8 mouse cellular contexts compared by ENCODE assay signal in the genomic region with DNA sequence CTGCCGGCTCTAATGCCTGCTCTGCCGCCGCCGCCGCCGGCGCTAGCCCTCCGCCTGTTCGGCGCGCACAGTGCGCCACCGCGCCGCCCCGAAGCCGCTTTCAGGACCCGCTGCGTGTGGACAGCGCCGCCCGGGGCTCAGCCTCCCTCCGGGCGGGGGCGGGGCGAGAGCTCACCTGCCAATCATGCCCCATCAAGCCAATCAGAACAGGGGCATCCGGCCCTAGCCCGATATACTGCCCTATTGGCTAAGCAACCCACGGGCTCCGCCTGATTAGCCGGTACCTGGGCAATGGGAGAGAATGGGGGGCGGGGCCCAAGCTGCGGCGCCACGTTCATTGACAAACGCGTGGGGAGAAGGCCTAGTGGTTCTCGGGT. TPM values are rescaled to one million over a fixed set of nuclear protein-coding genes. Genes with fewer than 3 reads are reported as not detected.
A peak's percentile ranks its signal among the peaks of the same experiment; 100 is the strongest.
DNase-seq lines count a peak whose midpoint lies in the region; ATAC-seq and TF ChIP-seq lines count a peak whose summit lies in the region.

No protein-coding gene starts in this region.

- H3ac ChIP-seq in myocyte (ENCODE audit: control insufficient read depth, insufficient read length), result no peak overlapping the region

- H3K4me1 ChIP-seq in forebrain, embryonic 10.5 days, result peaks cover 42% of the 10 kb centered on the region
- peaks cover 2 to 11% of the 10 kb centered on the region in 2 experiments; a peak in 3 of 4 replicates for H3K4me1 ChIP-seq in heart, embryonic 14.5 days (ENCODE audit: control insufficient read depth in 2 of 2, insufficient read depth in 2 of 2, low read length in 2 of 2)
- peaks cover 18% of the 10 kb centered on the region for H3K4me1 ChIP-seq in kidney, embryonic 16.5 days (ENCODE audit: insufficient read depth, low read length)
- H3K4me1 ChIP-seq in liver, embryonic 12.5 days, result peaks cover 16% of the 10 kb centered on the region

- under 1% methylated on average over 38 of the region's 38 CpGs for WGBS in forebrain, embryonic 10.5 days
- WGBS in heart, embryonic 14.5 days, result under 1% methylated on average over 32 of the region's 38 CpGs
- under 1% methylated on average over 37 of the region's 38 CpGs for WGBS in kidney, embryonic 16.5 days
- WGBS in liver, embryonic 12.5 days (ENCODE audit: insufficient replicate concordance), result under 1% methylated on average over 38 of the region's 38 CpGs

- no peaks in the 10 kb centered on the region for H3K79me2 ChIP-seq in myocyte (ENCODE audit: control insufficient read depth, insufficient read depth)

- H3K9ac ChIP-seq in heart, embryonic 14.5 days (ENCODE audit: low read length), result no peak overlapping the region
- H3K9ac ChIP-seq in kidney, embryonic 16.5 days (replicated peaks; ENCODE audit: low read length), result no peak overlapping the region
- no peak overlapping the region for H3K9ac ChIP-seq in liver, embryonic 12.5 days

- H3K4me2 ChIP-seq in heart, embryonic 14.5 days (ENCODE audit: low read length), result peak overlapping the region; percentile 77
- H3K4me2 ChIP-seq in kidney, embryonic 16.5 days (replicated peaks; ENCODE audit: low read depth, low read length), result peak overlapping the region; percentile 55
- peak overlapping the region; percentile 68 for H3K4me2 ChIP-seq in liver, embryonic 12.5 days
- no peak overlapping the region for H3K4me2 ChIP-seq in myocyte (ENCODE audit: low read depth)

- no peaks in the 10 kb centered on the region for H3K36me3 ChIP-seq in forebrain, embryonic 10.5 days (replicated peaks)
- no peaks in the 10 kb centered on the region for H3K36me3 ChIP-seq in heart, embryonic 14.5 days (ENCODE audit: control insufficient read depth, insufficient read depth, low read length)
- H3K36me3 ChIP-seq in kidney, embryonic 16.5 days (ENCODE audit: insufficient read depth, low read length), result no peaks in the 10 kb centered on the region
- no peaks in the 10 kb centered on the region for H3K36me3 ChIP-seq in liver, embryonic 12.5 days
- H3K36me3 ChIP-seq in myocyte (ENCODE audit: control insufficient read depth, insufficient read depth), result no peaks in the 10 kb centered on the region

- TF ChIP-seq POLR2A in brain, embryonic 14.5 days (IDR thresholded peaks at IDR 0.05; ENCODE audit: borderline replicate concordance, extremely low read depth, insufficient read depth, insufficient read length, poor library complexity, severe bottlenecking), result no peak
- no peak for TF ChIP-seq POLR2A in myocyte (IDR thresholded peaks at IDR 0.05; ENCODE audit: insufficient read length, low read depth)

- H3K27ac ChIP-seq in forebrain, embryonic 10.5 days, result peak overlapping the region; percentile 46
- H3K27ac ChIP-seq in heart, embryonic 14.5 days (replicated peaks in 1 of 2; ENCODE audit: control insufficient read depth in 1 of 2, insufficient read depth in 1 of 2, low read depth in 2 of 2, low read length in 2 of 2), result no peak overlapping the region
- H3K27ac ChIP-seq in kidney, embryonic 16.5 days (ENCODE audit: low read length), result no peak overlapping the region
- H3K27ac ChIP-seq in liver, embryonic 12.5 days, result no peak overlapping the region

- H3K4me3 ChIP-seq in forebrain, embryonic 10.5 days, result peak overlapping the region; percentile 58
- H3K4me3 ChIP-seq in heart, embryonic 14.5 days (ENCODE audit: control insufficient read depth in 1 of 2, insufficient read depth in 1 of 2, low read depth in 1 of 2, low read length in 2 of 2), result peak overlapping the region; percentile 31 to 43
- peak overlapping the region; percentile 38 for H3K4me3 ChIP-seq in kidney, embryonic 16.5 days (ENCODE audit: low read length)
- H3K4me3 ChIP-seq in liver, embryonic 12.5 days, result peak overlapping the region; percentile 39
- no peak overlapping the region for H3K4me3 ChIP-seq in myocyte

- DNase-seq in A20 (ENCODE audit: low read depth, low spot score), result peak; percentile 98
- DNase-seq in brain, embryonic 14.5 days (ENCODE audit: low read depth), result peak; percentile 97
- DNase-seq in forebrain, embryonic 10.5 days (ENCODE audit: extremely low spot score, low spot score), result peak; percentile 94
- peak; percentile 96 for DNase-seq in spleen, postnatal 36 days (ENCODE audit: low spot score in 2 of 2)

- peak; percentile 94 for ATAC-seq in heart, embryonic 14.5 days (ENCODE audit: insufficient number of reproducible peaks, insufficient read depth, low FRiP score, low read depth)
- ATAC-seq in kidney, embryonic 16.5 days (ENCODE audit: low FRiP score, low TSS enrichment), result peak; percentile 99
- ATAC-seq in liver, embryonic 12.5 days, result peak; percentile 90

- H3K9me3 ChIP-seq in forebrain, embryonic 10.5 days, result no peaks in the 10 kb centered on the region
- no peaks in the 10 kb centered on the region for H3K9me3 ChIP-seq in heart, embryonic 14.5 days (ENCODE audit: control insufficient read depth, low read length)
- no peaks in the 10 kb centered on the region for H3K9me3 ChIP-seq in kidney, embryonic 16.5 days (ENCODE audit: low read length)
- H3K9me3 ChIP-seq in liver, embryonic 12.5 days (replicated peaks), result no peaks in the 10 kb centered on the region

- H3K27me3 ChIP-seq in forebrain, embryonic 10.5 days (ENCODE audit: poor library complexity, severe bottlenecking), result peaks cover 100% of the 10 kb centered on the region
- H3K27me3 ChIP-seq in heart, embryonic 14.5 days (ENCODE audit: control insufficient read depth, insufficient read depth, low read length), result peaks cover 99% of the 10 kb centered on the region
- peaks cover 99% of the 10 kb centered on the region for H3K27me3 ChIP-seq in kidney, embryonic 16.5 days (ENCODE audit: insufficient read depth, low read length)
- peaks cover 100% of the 10 kb centered on the region for H3K27me3 ChIP-seq in liver, embryonic 12.5 days (replicated peaks)
- H3K27me3 ChIP-seq in myocyte (ENCODE audit: control insufficient read depth, insufficient read depth, insufficient read length), result peaks cover 77% of the 10 kb centered on the region

- no peak for TF ChIP-seq CTCF in brain, embryonic 14.5 days (IDR thresholded peaks at IDR 0.05; ENCODE audit: borderline replicate concordance, extremely low read depth, insufficient read depth, insufficient read length)

TF ChIP-seq in myocyte, 11 proteins besides CTCF, POLR2A, EP300 and RAD21:
- TF ChIP-seq REST (IDR thresholded peaks at IDR 0.05; ENCODE audit: insufficient read depth, insufficient read length), result peak; percentile 67
- TF ChIP-seq E2F4 (IDR thresholded peaks at IDR 0.05; ENCODE audit: insufficient read depth), result no peak
- TF ChIP-seq POLR2AphosphoS2 (IDR thresholded peaks at IDR 0.05; ENCODE audit: insufficient read length, low read depth), result no peak
- TF ChIP-seq MYOD1 (IDR thresholded peaks at IDR 0.05; ENCODE audit: control insufficient read depth in 1 of 3, insufficient read length in 2 of 3, low read depth in 2 of 3), result no peak
TF ChIP-seq in myocyte: peak in this region for 1.

RNA-seq across cellular contexts. Expression of gene Pax5, which starts 5.9 kb away (rescaled TPM):
- polyA plus RNA-seq in brain, embryonic 14.5 days (2012; rRNA removed), result 5.0 and 15.0 TPM in 2 replicates
- polyA plus RNA-seq in forebrain, embryonic 10.5 days (2016; fragmentation: Nextera tagmentation; extraction: Ambion mirVana), result 0.26 and 0.71 TPM in 2 replicates
- polyA plus RNA-seq in heart, embryonic 14.5 days (2014; fragmentation: Nextera tagmentation; extraction: Ambion mirVana), result not detected in 2 replicates
- not detected in 2 replicates for polyA plus RNA-seq in kidney, embryonic 16.5 days (2015; fragmentation: Nextera tagmentation; extraction: Ambion mirVana)
- 0.06 TPM in 1 of 2 replicates, not detected in the other for polyA plus RNA-seq in liver, embryonic 12.5 days (2016; fragmentation: Nextera tagmentation; extraction: Ambion mirVana)
- 0.01 TPM for polyA plus RNA-seq in myocyte (2012; fragmentation: generic; extraction: Trizol)

RNA-seq across cellular contexts. Expression of gene Zcchc7, which starts 51.3 kb away (rescaled TPM):
- 34.9 and 38.1 TPM in 2 replicates for polyA plus RNA-seq in brain, embryonic 14.5 days (2012; rRNA removed)
- 21.9 and 24.7 TPM in 2 replicates for polyA plus RNA-seq in forebrain, embryonic 10.5 days (2016; fragmentation: Nextera tagmentation; extraction: Ambion mirVana)
- 24.9 and 26.2 TPM in 2 replicates for polyA plus RNA-seq in heart, embryonic 14.5 days (2014; fragmentation: Nextera tagmentation; extraction: Ambion mirVana)
- 30.7 and 34.3 TPM in 2 replicates for polyA plus RNA-seq in kidney, embryonic 16.5 days (2015; fragmentation: Nextera tagmentation; extraction: Ambion mirVana)
- 17.2 and 21.2 TPM in 2 replicates for polyA plus RNA-seq in liver, embryonic 12.5 days (2016; fragmentation: Nextera tagmentation; extraction: Ambion mirVana)
- polyA plus RNA-seq in myocyte (2012; fragmentation: generic; extraction: Trizol), result 6.9 TPM
